Mouse (Mus musculus) heart, adult 8-10 months (tissue): Measurements from ENCODE around the gene Gldn. TPM values are rescaled to one million over a fixed set of nuclear protein-coding genes. Genes with fewer than 3 reads are reported as not detected.

Experiments
- DNase-seq: peaks from one replicate; pipeline ENCODE4 v3.0.0; 2022; ENCODE audit warnings: low spot score
- total RNA-seq, 4 experiments: library from RNA; stranded (reverse); gene quantifications; 2 replicates each; pipeline ENCODE4 v1.2.4; 2022

The Gldn gene
- total RNA-seq = under 1 TPM in 2 of 4 experiments, not detected in 2; 0.06 to 0.11 TPM

GRCm38 (mm10) chr9:54286331-54286987 is at the start of gene Gldn:
TSS of gene Gldn (plus strand) at chr9:54286486.
- DNase-seq = no peak

- DNase-seq = no peak
These were observed 41.2 kb upstream of the Gldn start for GRCm38 (mm10) chr9:54244869-54245665.

DNA sequence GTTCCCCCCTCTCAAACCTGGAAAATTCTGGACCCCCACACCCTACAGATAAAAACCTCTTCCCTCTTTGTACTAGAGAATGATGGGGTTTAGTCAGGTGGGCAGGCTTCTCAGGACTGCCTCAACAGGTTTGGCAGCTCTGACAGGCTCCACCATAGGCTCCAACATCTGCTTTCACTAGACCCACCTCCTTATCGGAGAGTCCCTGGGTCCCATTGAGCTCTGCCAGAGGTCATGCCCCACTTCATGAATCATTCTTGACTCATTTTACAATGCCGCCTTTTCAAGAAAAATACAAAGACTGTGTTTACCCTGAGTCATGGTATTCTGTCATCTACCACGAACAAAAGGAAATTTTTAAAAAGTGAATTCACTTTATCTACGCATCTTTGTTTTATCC is 21.5 kb upstream of the Gldn start:
- DNase-seq = no peak

GRCm38 (mm10) chr9:54268010-54268409 is 18.3 kb upstream of the Gldn start, which contains the start of gene Cyp19a1:
TSS of gene Cyp19a1 (minus strand) at chr9:54268110.
- no peak for DNase-seq

DNA sequence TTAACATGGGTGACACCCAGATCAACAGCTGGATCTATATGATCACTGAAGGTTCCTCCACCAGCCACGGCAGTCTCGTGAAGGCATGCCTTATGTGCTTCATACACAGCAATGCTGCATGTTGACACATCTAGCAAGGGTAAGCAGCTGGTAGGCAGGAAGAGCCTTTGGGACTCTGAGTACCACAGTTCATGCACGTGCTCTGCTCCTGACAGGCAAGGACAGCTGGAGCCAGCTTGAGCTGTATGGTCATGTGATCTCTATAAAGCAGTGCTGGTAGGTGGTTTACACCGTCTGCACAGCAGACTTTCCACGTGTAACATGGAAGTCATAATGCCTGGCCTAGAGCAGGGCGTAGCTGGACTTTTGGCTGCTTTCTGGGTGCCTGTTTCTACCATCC is 16.3 kb upstream of the Gldn start:
- no peak for DNase-seq

GRCm38 (mm10) chr9:54270889-54271288 is 15.4 kb upstream of the Gldn start:
- no peak for DNase-seq

GRCm38 (mm10) chr9:54275283-54275682 is 11.0 kb upstream of the Gldn start:
- no peak for DNase-seq

DNA sequence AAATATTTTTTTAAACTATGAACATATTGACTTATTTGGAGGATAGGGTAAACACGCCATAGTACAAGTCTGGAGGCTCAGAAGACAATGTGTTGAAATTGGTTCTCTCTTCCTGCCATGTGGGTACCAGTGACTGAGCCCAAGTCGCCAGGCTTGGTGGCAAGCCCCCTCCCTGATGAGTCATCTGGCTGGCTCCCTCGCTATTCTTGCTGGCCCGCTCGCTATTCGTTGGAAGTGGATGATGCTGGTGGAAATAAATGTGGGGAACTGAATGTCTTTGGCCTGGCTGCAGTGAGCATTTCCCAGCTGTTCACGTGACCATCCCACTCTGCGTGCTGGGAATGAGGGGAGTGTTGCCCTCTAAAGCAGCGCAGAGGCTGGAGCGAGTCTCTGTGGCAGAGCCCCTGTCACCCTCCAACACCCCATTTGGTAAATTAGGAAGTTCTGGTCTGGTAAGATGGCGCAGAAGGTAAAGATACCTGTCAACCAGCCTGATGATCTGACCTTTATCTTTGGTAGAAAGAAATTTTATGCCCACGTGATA is 7.2 kb upstream of the Gldn start:
- DNase-seq = no peak

- no peak for DNase-seq
These were observed 1.5 kb downstream of the Gldn start for GRCm38 (mm10) chr9:54287804-54288203.

- no peak for DNase-seq
These were observed 13.1 kb downstream of the Gldn start for GRCm38 (mm10) chr9:54299389-54299788.

- no peak for DNase-seq
These were observed 13.5 kb downstream of the Gldn start for GRCm38 (mm10) chr9:54299792-54300191.

- DNase-seq = peak; percentile 57
These were observed 15.0 kb downstream of the Gldn start for GRCm38 (mm10) chr9:54301255-54301654.

- no peak for DNase-seq
These were observed 21.9 kb downstream of the Gldn start for GRCm38 (mm10) chr9:54308209-54308608.

- DNase-seq = no peak
These were observed 22.6 kb downstream of the Gldn start for GRCm38 (mm10) chr9:54308751-54309358.

DNA sequence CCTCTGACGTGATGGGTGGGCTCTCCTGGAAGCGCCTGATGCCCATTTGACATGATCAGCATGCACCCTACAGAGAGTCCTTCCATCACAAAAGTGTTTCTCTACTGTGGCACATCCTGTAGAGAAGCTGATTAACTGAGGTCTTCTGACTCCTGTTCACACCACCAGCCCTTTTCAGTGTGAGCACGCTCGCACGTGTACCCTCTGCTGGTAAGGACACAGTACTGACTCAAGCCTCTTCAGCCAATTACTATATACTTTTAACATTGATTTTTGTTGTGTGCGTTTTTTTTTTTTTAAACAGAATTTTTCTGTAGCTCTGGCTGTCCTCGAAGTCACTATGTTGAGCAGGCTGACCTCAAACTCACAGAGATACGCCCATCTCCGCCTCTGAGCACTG is 30.1 kb downstream of the Gldn start:
- no peak for DNase-seq

- DNase-seq = no peak
These were observed 37.2 kb downstream of the Gldn start for GRCm38 (mm10) chr9:54323456-54323855.

DNA sequence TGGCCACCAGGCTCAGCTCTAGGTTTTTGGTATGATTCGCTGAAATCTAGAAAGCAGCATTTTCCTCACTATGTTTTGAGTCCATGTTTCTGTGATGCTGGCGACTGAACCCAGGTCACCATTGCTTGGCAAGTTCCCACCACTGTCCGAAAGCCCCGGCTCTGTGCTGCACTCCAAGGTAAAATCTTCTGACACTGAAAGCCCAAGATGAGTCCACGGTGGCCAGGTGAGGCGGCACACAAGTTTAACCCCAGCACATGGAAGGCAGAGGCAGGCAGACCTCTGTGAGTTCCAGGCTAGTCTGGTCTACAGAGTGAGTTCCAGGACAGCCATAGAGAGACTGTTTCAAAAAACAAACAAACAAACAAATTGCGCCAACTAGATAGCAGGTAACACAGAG is 42.9 kb downstream of the Gldn start:
- DNase-seq = no peak

DNA sequence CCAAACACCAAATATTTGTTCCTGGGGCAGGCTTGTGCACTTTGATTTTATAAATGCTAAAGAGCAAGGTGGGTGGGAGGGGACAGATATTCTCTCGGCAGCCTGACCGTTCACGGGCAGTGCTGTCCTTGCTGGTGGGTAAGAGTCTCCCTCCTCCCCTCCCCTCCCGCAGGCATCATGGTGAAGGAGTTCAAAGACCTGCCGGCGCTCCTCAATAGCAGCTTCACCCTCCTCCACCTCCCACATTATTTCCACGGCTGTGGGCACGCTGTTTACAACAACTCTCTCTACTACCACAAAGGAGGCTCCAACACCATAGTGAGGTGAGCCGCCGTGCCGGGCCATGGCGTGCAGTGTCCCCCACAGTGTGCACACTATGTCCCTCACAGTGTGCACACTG is 49.3 kb downstream of the Gldn start:
- DNase-seq = no peak

DNA sequence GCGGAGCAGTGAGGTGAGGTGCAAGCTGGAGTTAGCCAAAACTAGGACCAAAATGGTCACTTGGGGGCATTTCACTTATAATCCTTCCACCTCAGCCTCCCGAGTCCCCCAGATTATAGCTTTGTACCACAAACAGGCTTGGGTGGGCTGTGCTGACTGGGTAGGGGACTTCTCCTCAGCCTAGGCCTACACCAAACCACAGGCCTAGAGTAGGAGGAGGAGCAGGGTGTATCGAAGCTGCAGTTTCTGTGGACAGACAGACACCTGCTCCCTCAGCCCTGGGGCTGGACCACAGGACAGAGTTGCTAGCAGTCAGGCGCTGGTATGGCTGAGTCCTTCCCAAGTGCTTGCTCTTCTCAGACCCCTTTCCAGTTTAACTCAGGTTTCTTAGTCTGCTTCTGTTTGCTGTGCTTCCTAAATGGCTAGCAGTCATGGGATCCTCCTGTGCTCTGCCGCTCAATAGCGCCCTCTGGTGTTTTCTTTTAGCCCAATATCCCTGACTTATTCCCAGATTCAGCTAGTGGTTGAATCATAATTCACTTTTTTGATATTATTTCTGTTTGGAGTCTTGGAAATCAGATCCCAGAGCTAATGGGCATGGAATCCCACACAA is 50.4 kb downstream of the Gldn start:
- peak; percentile 22 for DNase-seq

DNA sequence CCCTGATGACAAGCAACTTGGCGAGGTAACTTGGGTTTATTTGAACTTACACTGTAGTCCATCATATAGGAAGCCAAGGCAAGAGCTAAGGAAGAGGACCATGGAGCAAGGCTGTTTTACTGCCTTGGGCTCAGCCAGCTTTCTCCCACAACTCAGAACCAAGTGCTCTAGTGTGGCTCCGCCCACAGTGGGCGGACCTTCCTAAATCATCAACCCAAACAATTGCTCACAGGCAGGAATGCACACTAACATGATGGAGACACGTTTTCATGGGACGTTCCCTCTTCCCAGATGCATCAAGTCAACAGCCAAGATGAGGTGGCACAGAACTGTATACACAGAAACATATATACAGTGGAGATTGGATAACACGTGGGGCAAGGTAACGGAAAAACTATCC is 55.7 kb downstream of the Gldn start:
- DNase-seq = no peak

- DNase-seq = no peak
These were observed 70.5 kb downstream of the Gldn start for GRCm38 (mm10) chr9:54356756-54357155.
